Mouse (Mus musculus) neutrophil, adult 59 days (primary cell): ENCODE data around the gene Gm10999. TPM values are rescaled to one million over a fixed set of nuclear protein-coding genes. Genes with fewer than 3 reads are reported as not detected.

Experiments
- total RNA-seq, 2 experiments: library from RNA; stranded (reverse); gene quantifications; 1 replicate in 1 of 2; 2 replicates in 1 of 2; pipeline ENCODE4 v1.2.4; 2023

The Gm10999 gene
- not detected for total RNA-seq

GRCm38 (mm10) chr8:129131561-129131960 is at the start of gene Gm10999:
Gene Gm10999 (minus strand): TSS chr8:129131661.

Other genes with a start within 250 kb of the Gm10999 start
- gene Ccdc7a, start 66.1 kb downstream of the Gm10999 start, total RNA-seq: not detected
- gene Ccdc7b, start 64.5 kb downstream of the Gm10999 start, total RNA-seq: under 1 TPM in 1 of 2 experiments, not detected in 1; 0.49 TPM
- 1 to 10 TPM; 3.5 to 3.6 TPM for gene 2610044O15Rik8, start 102.7 kb upstream of the Gm10999 start, total RNA-seq